Mouse (Mus musculus): Measurements from ENCODE around the gene Fam19a5. TPM values are rescaled to one million over a fixed set of nuclear protein-coding genes. Genes with fewer than 3 reads are reported as not detected.

Gene Fam19a5
- polyA plus RNA-seq, 1 experiment from 2014 or later = 4.0 TPM

GRCm38 (mm10) chr15:87635272-87635671, 91.2 kb downstream of the Fam19a5 start:
- no peaks in the 10 kb centered on the region for H3K4me1 ChIP-seq (ENCODE audit: control insufficient read depth, insufficient read depth, low read length)
- whole genome bisulfite sequencing = 93% methylated on average over 5 of the region's 5 CpGs
- H3K4me3 ChIP-seq (ENCODE audit: low read depth, low read length) = no peak overlapping the region
- H3K36me3 ChIP-seq (ENCODE audit: control insufficient read depth, insufficient read depth, low read length) = no peaks in the 10 kb centered on the region
- DNase-seq (ENCODE audit: low spot score) (no peak), ATAC-seq (ENCODE audit: insufficient number of reproducible peaks, low FRiP score, low TSS enrichment, low read depth) (no peak)
- no peak overlapping the region for H3K27ac ChIP-seq (replicated peaks; ENCODE audit: low read depth, low read length)
- H3K9ac ChIP-seq (ENCODE audit: low read length) = no peak overlapping the region
- H3K4me2 ChIP-seq (ENCODE audit: low read depth, severe bottlenecking) = no peak overlapping the region
- H3K27me3 ChIP-seq (ENCODE audit: control insufficient read depth, insufficient read depth, low read length) = no peaks in the 10 kb centered on the region
- H3K9me3 ChIP-seq (ENCODE audit: control insufficient read depth, low read length) = no peaks in the 10 kb centered on the region

DNA sequence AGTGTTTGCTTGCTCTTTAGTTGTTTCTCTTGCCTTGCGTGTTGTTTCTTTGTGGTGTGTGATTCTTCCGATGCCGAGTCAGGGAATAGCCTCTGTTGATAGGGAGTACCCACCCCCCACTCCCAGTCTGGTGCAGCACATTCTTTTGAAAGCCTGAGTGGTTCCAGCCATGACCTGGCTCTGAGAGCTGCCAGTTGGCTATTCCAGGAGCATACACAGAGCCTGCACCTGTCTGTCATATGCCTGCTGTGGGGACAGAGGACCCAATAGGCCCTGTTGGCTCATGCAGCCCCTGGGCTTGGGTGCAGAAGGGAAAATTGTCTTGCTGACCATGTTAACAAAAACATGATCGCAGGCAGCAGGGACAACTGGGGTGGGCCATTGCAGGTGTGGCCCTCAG, 92.3 kb downstream of the Fam19a5 start:
- 92% methylated on average over 4 of the region's 4 CpGs for WGBS
- no peak overlapping the region for H3K4me2 ChIP-seq (ENCODE audit: low read depth, severe bottlenecking)

DNA sequence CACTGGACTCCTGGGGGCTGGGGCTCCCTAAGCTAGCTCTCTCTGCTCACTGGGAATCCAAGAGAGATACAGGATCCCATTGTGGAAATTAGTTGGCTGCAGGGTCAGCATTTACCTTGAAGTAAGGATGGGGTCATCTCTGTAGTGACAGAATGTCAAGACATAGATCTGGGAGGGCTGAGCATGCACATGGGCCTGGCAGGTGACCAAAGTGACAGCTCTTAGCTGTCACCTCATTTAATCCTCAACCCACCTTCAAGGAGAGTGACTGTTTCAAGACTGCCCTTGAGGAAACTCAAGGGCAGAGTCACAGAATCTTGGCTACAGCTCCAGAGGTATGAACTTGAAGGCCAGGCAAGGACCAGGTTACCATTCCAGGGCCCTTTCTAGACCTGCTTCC, 93.1 kb downstream of the Fam19a5 start:
- H3K9me3 ChIP-seq (ENCODE audit: control insufficient read depth, low read length) = no peaks in the 10 kb centered on the region
- no peaks in the 10 kb centered on the region for H3K36me3 ChIP-seq (ENCODE audit: control insufficient read depth, insufficient read depth, low read length)
- no peak for ATAC-seq (ENCODE audit: insufficient number of reproducible peaks, low FRiP score, low TSS enrichment, low read depth)
- no peak overlapping the region for H3K4me2 ChIP-seq (ENCODE audit: low read depth, severe bottlenecking)
- H3K27ac ChIP-seq (replicated peaks; ENCODE audit: low read depth, low read length) = no peak overlapping the region
- no peaks in the 10 kb centered on the region for H3K27me3 ChIP-seq (ENCODE audit: control insufficient read depth, insufficient read depth, low read length)
- H3K9ac ChIP-seq (ENCODE audit: low read length) = no peak overlapping the region
- no peaks in the 10 kb centered on the region for H3K4me1 ChIP-seq (ENCODE audit: control insufficient read depth, insufficient read depth, low read length)
- H3K4me3 ChIP-seq (ENCODE audit: low read depth, low read length) = no peak overlapping the region
- no peak for DNase-seq (ENCODE audit: low spot score)

More for the DNA sequence above, 92.3 kb downstream of the Fam19a5 start:
- no peaks in the 10 kb centered on the region for H3K36me3 ChIP-seq (ENCODE audit: control insufficient read depth, insufficient read depth, low read length)
- H3K9me3 ChIP-seq (ENCODE audit: control insufficient read depth, low read length) = no peaks in the 10 kb centered on the region
- DNase-seq (ENCODE audit: low spot score) (no peak), ATAC-seq (ENCODE audit: insufficient number of reproducible peaks, low FRiP score, low TSS enrichment, low read depth) (no peak)
- H3K27ac ChIP-seq (replicated peaks; ENCODE audit: low read depth, low read length) = no peak overlapping the region
- H3K27me3 ChIP-seq (ENCODE audit: control insufficient read depth, insufficient read depth, low read length) = no peaks in the 10 kb centered on the region
- H3K4me3 ChIP-seq (ENCODE audit: low read depth, low read length) = no peak overlapping the region
- no peak overlapping the region for H3K9ac ChIP-seq (ENCODE audit: low read length)
- H3K4me1 ChIP-seq (ENCODE audit: control insufficient read depth, insufficient read depth, low read length) = no peaks in the 10 kb centered on the region

GRCm38 (mm10) chr15:87638270-87638669, 94.2 kb downstream of the Fam19a5 start:
- H3K27me3 ChIP-seq (ENCODE audit: control insufficient read depth, insufficient read depth, low read length) = no peaks in the 10 kb centered on the region
- WGBS = 81% methylated on average over 11 of the region's 11 CpGs
- DNase-seq (ENCODE audit: low spot score) (no peak), ATAC-seq (ENCODE audit: insufficient number of reproducible peaks, low FRiP score, low TSS enrichment, low read depth) (no peak)
- H3K4me2 ChIP-seq (ENCODE audit: low read depth, severe bottlenecking) = no peak overlapping the region
- no peak overlapping the region for H3K27ac ChIP-seq (replicated peaks; ENCODE audit: low read depth, low read length)
- H3K9me3 ChIP-seq (ENCODE audit: control insufficient read depth, low read length) = no peaks in the 10 kb centered on the region
- H3K36me3 ChIP-seq (ENCODE audit: control insufficient read depth, insufficient read depth, low read length) = no peaks in the 10 kb centered on the region
- H3K4me3 ChIP-seq (ENCODE audit: low read depth, low read length) = no peak overlapping the region
- H3K9ac ChIP-seq (ENCODE audit: low read length) = no peak overlapping the region
- H3K4me1 ChIP-seq (ENCODE audit: control insufficient read depth, insufficient read depth, low read length) = no peaks in the 10 kb centered on the region

- Histone ChIP-seq H3K4me3 (ENCODE audit: low read depth, low read length) (no peak overlapping the region), H3K27ac (replicated peaks; ENCODE audit: low read depth, low read length) (no peak overlapping the region), H3K9ac (ENCODE audit: low read length) (no peak overlapping the region), H3K4me2 (ENCODE audit: low read depth, severe bottlenecking) (no peak overlapping the region), H3K36me3 (ENCODE audit: control insufficient read depth, insufficient read depth, low read length) (no peaks in the 10 kb centered on the region), H3K9me3 (ENCODE audit: control insufficient read depth, low read length) (no peaks in the 10 kb centered on the region), H3K27me3 (ENCODE audit: control insufficient read depth, insufficient read depth, low read length) (no peaks in the 10 kb centered on the region), H3K4me1 (ENCODE audit: control insufficient read depth, insufficient read depth, low read length) (no peaks in the 10 kb centered on the region)
- WGBS = 68% methylated on average over 5 of the region's 5 CpGs
- DNase-seq (ENCODE audit: low spot score) = no peak
- no peak for ATAC-seq (ENCODE audit: insufficient number of reproducible peaks, low FRiP score, low TSS enrichment, low read depth)
Measured at GRCm38 (mm10) chr15:87646313-87647061, 102.4 kb downstream of the Fam19a5 start.

GRCm38 (mm10) chr15:87649651-87650050, 105.6 kb downstream of the Fam19a5 start:
- WGBS = 70% methylated on average over 2 of the region's 2 CpGs
- H3K4me3 ChIP-seq (ENCODE audit: low read depth, low read length) = no peak overlapping the region

DNA sequence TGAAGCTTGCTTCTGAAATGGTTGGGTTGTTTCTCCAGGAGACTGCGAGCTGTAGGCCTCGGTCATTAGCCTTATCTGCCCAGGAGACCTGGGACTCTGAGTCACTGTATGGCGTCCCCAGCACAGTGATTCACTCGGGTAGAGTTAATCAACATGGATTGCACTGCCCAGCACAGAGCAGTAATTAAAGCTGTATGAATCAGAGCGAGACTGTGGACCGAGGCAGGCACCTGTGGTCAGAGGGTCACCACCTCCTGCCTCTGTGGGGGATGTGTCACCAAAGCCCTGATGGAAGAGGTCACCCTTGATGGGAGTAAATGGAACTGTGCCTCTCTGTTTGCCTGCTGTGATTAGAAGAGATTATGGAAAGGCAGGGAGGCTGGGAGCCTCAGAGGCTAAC, 110.5 kb downstream of the Fam19a5 start:
- no peaks in the 10 kb centered on the region for H3K27me3 ChIP-seq (ENCODE audit: control insufficient read depth, insufficient read depth, low read length)
- no peak overlapping the region for H3K9ac ChIP-seq (ENCODE audit: low read length)
- H3K4me1 ChIP-seq (ENCODE audit: control insufficient read depth, insufficient read depth, low read length) = peaks cover 5% of the 10 kb centered on the region; the same call in 1 of the 2 replicates
- ATAC-seq (ENCODE audit: insufficient number of reproducible peaks, low FRiP score, low TSS enrichment, low read depth) (no peak), DNase-seq (ENCODE audit: low spot score) (no peak)
- no peaks in the 10 kb centered on the region for H3K9me3 ChIP-seq (ENCODE audit: control insufficient read depth, low read length)
- no peak overlapping the region for H3K4me2 ChIP-seq (ENCODE audit: low read depth, severe bottlenecking)
- WGBS = 69% methylated on average over 6 of the region's 6 CpGs
- H3K27ac ChIP-seq (replicated peaks; ENCODE audit: low read depth, low read length) = no peak overlapping the region
- no peaks in the 10 kb centered on the region for H3K36me3 ChIP-seq (ENCODE audit: control insufficient read depth, insufficient read depth, low read length)
- H3K4me3 ChIP-seq (ENCODE audit: low read depth, low read length) = no peak overlapping the region

More at GRCm38 (mm10) chr15:87649651-87650050, 105.6 kb downstream of the Fam19a5 start:
- Histone ChIP-seq H3K27ac (replicated peaks; ENCODE audit: low read depth, low read length) (no peak overlapping the region), H3K9me3 (ENCODE audit: control insufficient read depth, low read length) (no peaks in the 10 kb centered on the region), H3K36me3 (ENCODE audit: control insufficient read depth, insufficient read depth, low read length) (no peaks in the 10 kb centered on the region), H3K4me2 (ENCODE audit: low read depth, severe bottlenecking) (no peak overlapping the region), H3K9ac (ENCODE audit: low read length) (no peak overlapping the region), H3K4me1 (ENCODE audit: control insufficient read depth, insufficient read depth, low read length) (no peaks in the 10 kb centered on the region), H3K27me3 (ENCODE audit: control insufficient read depth, insufficient read depth, low read length) (no peaks in the 10 kb centered on the region)
- no peak for DNase-seq (ENCODE audit: low spot score)
- no peak for ATAC-seq (ENCODE audit: insufficient number of reproducible peaks, low FRiP score, low TSS enrichment, low read depth)

DNA sequence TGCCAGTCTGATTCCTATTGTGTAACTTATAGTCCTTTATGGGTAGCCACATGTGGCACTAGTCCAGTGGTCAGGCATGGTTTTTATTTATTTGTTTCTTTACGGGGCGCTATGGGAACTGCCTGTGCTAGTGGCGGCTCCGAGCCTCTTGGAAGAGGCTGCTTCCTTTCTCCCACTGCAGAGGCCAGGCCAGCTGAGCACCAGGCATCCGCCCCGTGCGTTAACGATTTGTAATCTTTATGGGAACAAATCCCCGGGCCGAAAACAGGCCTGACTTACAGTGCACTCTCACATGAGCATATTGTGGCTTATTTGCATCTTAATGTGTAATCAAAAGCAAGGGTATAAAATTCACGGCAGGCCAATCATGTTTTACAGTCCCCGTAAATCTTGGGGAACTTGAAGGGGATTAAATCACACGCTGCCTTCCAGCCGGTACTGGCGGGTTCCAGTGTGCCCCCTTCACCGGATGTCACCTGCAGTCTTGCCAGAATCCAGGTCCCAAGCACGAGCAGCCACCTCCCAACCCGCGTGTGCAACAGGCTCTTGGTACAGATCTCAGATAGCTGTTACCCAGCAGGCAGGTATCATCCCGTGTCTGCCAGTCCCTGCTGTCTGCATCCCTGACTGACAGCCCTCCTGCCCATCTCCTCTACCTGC, 112.5 kb downstream of the Fam19a5 start:
- Histone ChIP-seq H3K4me2 (ENCODE audit: low read depth, severe bottlenecking) (no peak overlapping the region), H3K9ac (ENCODE audit: low read length) (no peak overlapping the region; the same call in 1 of the 2 replicates), H3K27ac (replicated peaks; ENCODE audit: low read depth, low read length) (no peak overlapping the region), H3K9me3 (ENCODE audit: control insufficient read depth, low read length) (no peaks in the 10 kb centered on the region), H3K36me3 (ENCODE audit: control insufficient read depth, insufficient read depth, low read length) (no peaks in the 10 kb centered on the region), H3K4me3 (ENCODE audit: low read depth, low read length) (no peak overlapping the region), H3K27me3 (ENCODE audit: control insufficient read depth, insufficient read depth, low read length) (no peaks in the 10 kb centered on the region), H3K4me1 (ENCODE audit: control insufficient read depth, insufficient read depth, low read length) (peaks cover 5% of the 10 kb centered on the region; the same call in 1 of the 2 replicates)
- WGBS = 26% methylated on average over 20 of the region's 20 CpGs
- ATAC-seq (ENCODE audit: insufficient number of reproducible peaks, low FRiP score, low TSS enrichment, low read depth) (peak; percentile 70), DNase-seq (ENCODE audit: low spot score) (peak; percentile 69)
